Mouse (Mus musculus) kidney, postnatal 0 days (tissue): Measurements from ENCODE around the gene Lyst. TPM values are rescaled to one million over a fixed set of nuclear protein-coding genes. Genes with fewer than 3 reads are reported as not detected.
A peak's percentile ranks its signal among the peaks of the same experiment; 100 is the strongest.

Source experiments
- ATAC-seq: fragments of 200-750 bp; cut with Nextera tagmentation; replicated peaks from 2 replicates; pipeline ENCODE4 v1.8.0; 2017; ENCODE audit warnings: low read depth, moderate number of reproducible peaks, moderate TSS enrichment, moderate library complexity; ENCODE audit not compliant: low FRiP score
- DNase-seq: peaks from one replicate; pipeline ENCODE4 v3.0.0-alpha.2; 2016; ENCODE audit warnings: low spot score
- H3K27ac ChIP-seq: fragments of 300-500 bp; sonication (generic); 2 replicates; pipeline ENCODE4 v1.5.1; 2014; ENCODE audit warnings: mild to moderate bottlenecking
- H3K27me3 ChIP-seq: fragments of 300-500 bp; sonication (generic); 2 replicates; pipeline ENCODE4 v1.6.1; 2014; ENCODE audit warnings: low read length, mixed read lengths; ENCODE audit not compliant: insufficient read depth
- H3K36me3 ChIP-seq: fragments of 300-500 bp; sonication (generic); 2 replicates; pipeline ENCODE4 v1.6.1; 2014; ENCODE audit warnings: low read length, mixed read lengths; ENCODE audit not compliant: insufficient read depth
- H3K4me1 ChIP-seq: fragments of 300-500 bp; sonication (generic); replicated peaks from 2 replicates; pipeline ENCODE4 v1.6.1; 2014; ENCODE audit warnings: antibody characterized with exemption, low read length, mixed read lengths; ENCODE audit not compliant: insufficient read depth
- H3K4me2 ChIP-seq: fragments of 300-500 bp; sonication (generic); 2 replicates; pipeline ENCODE4 v1.6.1; 2014; ENCODE audit warnings: mild to moderate bottlenecking, low read length, moderate library complexity, mixed read lengths
- H3K4me3 ChIP-seq: fragments of 300-500 bp; sonication (generic); replicated peaks from 2 replicates; pipeline ENCODE4 v1.5.1; 2014; ENCODE audit warnings: low read depth, low read length
- H3K9ac ChIP-seq: fragments of 300-500 bp; sonication (generic); 2 replicates; pipeline ENCODE4 v1.6.1; 2014; ENCODE audit warnings: low read depth, low read length
- H3K9me3 ChIP-seq: fragments of 300-500 bp; sonication (generic); replicated peaks from 2 replicates; pipeline ENCODE4 v1.6.1; 2016; ENCODE audit warnings: low read length, inconsistent platforms, mixed read lengths
- CTCF ChIP-seq: IDR thresholded peaks from 2 replicates; pipeline ENCODE4 v1.5.1; 2016; ENCODE audit warnings: antibody characterized with exemption, low read depth, mild to moderate bottlenecking, moderate library complexity
- WGBS: fragments of 180-500 bp; shearing (Covaris S2); extraction: QIAGEN DNeasy Blood & Tissue Kit; methylation state at CpG from one replicate; pipeline ENCODE4 v1.1.7; 2014; 5-methylcytosine and 5-hydroxymethylcytosine counted together
- polyA plus RNA-seq: library from polyadenylated mRNA; unstranded; fragments of >200 nt; fragmentation: Nextera tagmentation; extraction: Ambion mirVana; gene quantifications from 2 replicates; pipeline ENCODE4 v1.2.1, GENCODE M21; 2015

The Lyst gene
- polyA plus RNA-seq, 1 experiment from 2014 or later: 3.8 TPM

- H3K9ac ChIP-seq: no peak overlapping the region
- H3K4me3 ChIP-seq: no peak overlapping the region
- H3K4me1 ChIP-seq: peaks cover under 1% of the 10 kb centered on the region; the same call in 1 of the 2 replicates
- TF ChIP-seq CTCF: no peak
- H3K27ac ChIP-seq: no peak overlapping the region
- no peaks in the 10 kb centered on the region for H3K9me3 ChIP-seq
- DNase-seq: no peak
- no peak for ATAC-seq
- H3K27me3 ChIP-seq: peaks cover 8% of the 10 kb centered on the region; the same call in 1 of the 2 replicates
- no peak overlapping the region for H3K4me2 ChIP-seq
- WGBS: 74% methylated on average over 1 of the region's 1 CpGs
- no peaks in the 10 kb centered on the region for H3K36me3 ChIP-seq
Observed at GRCm38 (mm10) chr13:13778837-13779458, 188.8 kb downstream of the Lyst start.

- Histone ChIP-seq H3K9ac (no peak overlapping the region), H3K27me3 (peaks cover 18% of the 10 kb centered on the region), H3K4me1 (peaks cover 9% of the 10 kb centered on the region; the same call in 1 of the 2 replicates), H3K9me3 (no peaks in the 10 kb centered on the region), H3K27ac (no peak overlapping the region), H3K36me3 (no peaks in the 10 kb centered on the region), H3K4me2 (no peak overlapping the region), H3K4me3 (no peak overlapping the region)
- ATAC-seq: no peak
- WGBS: 40% methylated on average over 3 of the region's 3 CpGs
- DNase-seq: no peak
- TF ChIP-seq CTCF: no peak
Observed at GRCm38 (mm10) chr13:13780271-13780670, 190.1 kb downstream of the Lyst start.

GRCm38 (mm10) chr13:13781026-13781425 is 190.8 kb downstream of the Lyst start:
- H3K27me3 ChIP-seq: peaks cover 21% of the 10 kb centered on the region
- no peak overlapping the region for H3K27ac ChIP-seq
- no peak overlapping the region for H3K4me2 ChIP-seq
- ATAC-seq: no peak
- no peak overlapping the region for H3K9ac ChIP-seq
- no peak overlapping the region for H3K4me3 ChIP-seq
- H3K9me3 ChIP-seq: no peaks in the 10 kb centered on the region
- no peak for TF ChIP-seq CTCF
- 42% methylated on average over 4 of the region's 4 CpGs for WGBS
- DNase-seq: no peak
- H3K4me1 ChIP-seq: peaks cover 9% of the 10 kb centered on the region; the same call in 1 of the 2 replicates
- no peaks in the 10 kb centered on the region for H3K36me3 ChIP-seq

GRCm38 (mm10) chr13:13783296-13783695 is 193.1 kb downstream of the Lyst start:
- TF ChIP-seq CTCF: no peak
- no peak overlapping the region for H3K4me3 ChIP-seq

GRCm38 (mm10) chr13:13783894-13784419 is 193.8 kb downstream of the Lyst start, which contains the start of gene Gng4:
Gene Gng4 (plus strand): TSS chr13:13784059.
- WGBS: 0% methylated on average over 43 of the region's 43 CpGs

More at GRCm38 (mm10) chr13:13783296-13783695, 193.1 kb downstream of the Lyst start:
- Histone ChIP-seq H3K9ac (no peak overlapping the region), H3K36me3 (no peaks in the 10 kb centered on the region), H3K27me3 (peaks cover 21% of the 10 kb centered on the region), H3K4me2 (no peak overlapping the region), H3K27ac (no peak overlapping the region), H3K4me1 (peaks cover 9% of the 10 kb centered on the region; the same call in 1 of the 2 replicates), H3K9me3 (no peaks in the 10 kb centered on the region)
- WGBS: 38% methylated on average over 7 of the region's 7 CpGs
- ATAC-seq: no peak
- DNase-seq: no peak

GRCm38 (mm10) chr13:13784420-13784936 is 194.3 kb downstream of the Lyst start:
- no peak overlapping the region for H3K27ac ChIP-seq
- peak overlapping the region; percentile 18; the same call in 1 of the 2 replicates for H3K9ac ChIP-seq
- H3K4me1 ChIP-seq: peaks cover 9% of the 10 kb centered on the region; the same call in 1 of the 2 replicates
- no peaks in the 10 kb centered on the region for H3K9me3 ChIP-seq
- DNase-seq: no peak
- no peaks in the 10 kb centered on the region for H3K36me3 ChIP-seq
- peak overlapping the region; percentile 54 for H3K4me3 ChIP-seq
- peak overlapping the region; percentile 97 for H3K4me2 ChIP-seq
- ATAC-seq: peak; percentile 62
- WGBS: under 1% methylated on average over 50 of the region's 59 CpGs
- TF ChIP-seq CTCF: no peak
- peaks cover 21% of the 10 kb centered on the region for H3K27me3 ChIP-seq

More at GRCm38 (mm10) chr13:13783894-13784419, 193.8 kb downstream of the Lyst start, which contains the start of gene Gng4:
- ATAC-seq (peak; percentile 37), DNase-seq (no peak)
- peak within 1 kb of the TSS; percentile 54 for H3K4me3 ChIP-seq
- peaks cover 9% of the 10 kb centered on the region; the same call in 1 of the 2 replicates for H3K4me1 ChIP-seq
- peak within 1 kb of the TSS; percentile 97 for H3K4me2 ChIP-seq
- no peaks in the 10 kb centered on the region for H3K36me3 ChIP-seq
- no peak for TF ChIP-seq CTCF
- peak within 1 kb of the TSS; percentile 18; the same call in 1 of the 2 replicates for H3K9ac ChIP-seq
- no peak within 1 kb of the TSS for H3K27ac ChIP-seq
- H3K27me3 ChIP-seq: peaks cover 21% of the 10 kb centered on the region
- no peaks in the 10 kb centered on the region for H3K9me3 ChIP-seq
